Mouse (Mus musculus): Measurements from ENCODE around the gene Marco. TPM values are rescaled to one million over a fixed set of nuclear protein-coding genes. Genes with fewer than 3 reads are reported as not detected.

Gene Marco
- polyA plus RNA-seq, 1 experiment from 2014 or later = 7.9 TPM

DNA sequence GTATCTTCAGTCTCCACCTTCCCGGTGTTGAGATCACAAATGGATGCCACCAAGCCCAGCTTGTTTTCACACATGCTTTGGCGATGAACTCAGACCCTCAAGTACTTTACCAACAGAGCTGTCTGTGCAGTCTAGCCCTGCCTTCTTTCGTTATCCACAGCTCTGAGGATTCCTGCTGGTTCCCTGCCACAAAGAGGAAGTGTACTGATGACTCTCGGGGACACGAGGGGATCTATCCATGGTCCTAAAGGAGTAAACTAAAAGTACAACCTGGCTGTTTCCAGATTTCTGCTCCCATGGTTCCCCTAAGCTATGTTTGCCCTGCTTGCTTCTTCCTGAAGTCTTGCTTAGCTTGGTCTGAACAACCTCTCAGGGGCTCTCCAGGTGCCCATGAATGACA, 23.9 kb downstream of the Marco start:
- no peak for TF ChIP-seq CTCF (IDR thresholded peaks at IDR 0.05)
- TF ChIP-seq EP300 (IDR thresholded peaks at IDR 0.05) = no peak
- Histone ChIP-seq H3K4me3 (ENCODE audit: low read depth, low read length) (no peak overlapping the region), H3K9me3 (ENCODE audit: low read length) (no peaks in the 10 kb centered on the region), H3K36me3 (ENCODE audit: insufficient read depth, low read length) (no peaks in the 10 kb centered on the region), H3K4me1 (ENCODE audit: insufficient read depth, low read depth, low read length) (no peaks in the 10 kb centered on the region), H3K9ac (replicated peaks; ENCODE audit: low read depth) (no peak overlapping the region), H3K27ac (ENCODE audit: low read length) (no peak overlapping the region), H3K27me3 (replicated peaks; ENCODE audit: insufficient read depth, low read length) (no peaks in the 10 kb centered on the region), H3K4me2 (replicated peaks; ENCODE audit: low read depth, low read length) (no peak overlapping the region)
- ATAC-seq (no peak), DNase-seq (ENCODE audit: low spot score) (peak; percentile 5)
- 5% methylated on average over 5 of the region's 5 CpGs for WGBS

DNA sequence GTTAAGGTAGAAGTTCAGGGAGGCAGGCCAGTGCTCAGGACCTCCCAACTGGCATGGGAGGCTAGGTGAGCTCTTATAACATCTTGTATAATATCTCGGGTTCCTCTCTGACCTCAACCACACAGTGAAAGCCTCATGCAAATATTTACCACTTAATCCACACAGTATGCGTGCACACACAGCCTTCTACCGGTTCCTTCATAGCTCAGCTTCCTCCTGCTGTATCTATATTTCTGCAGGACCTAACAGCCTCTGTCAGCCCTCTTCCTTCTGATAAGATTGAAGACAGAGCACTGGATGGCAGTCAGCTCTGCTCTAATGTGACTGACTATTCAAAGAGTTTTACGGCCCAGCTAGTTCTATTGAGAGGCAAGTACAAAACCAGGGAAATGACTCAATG, 30.0 kb downstream of the Marco start:
- no peak for TF ChIP-seq CTCF (IDR thresholded peaks at IDR 0.05)
- no peak for TF ChIP-seq EP300 (IDR thresholded peaks at IDR 0.05)
- no peak overlapping the region for H3K4me3 ChIP-seq (ENCODE audit: low read depth, low read length)
- no peaks in the 10 kb centered on the region for H3K27me3 ChIP-seq (replicated peaks; ENCODE audit: insufficient read depth, low read length)
- H3K4me1 ChIP-seq (ENCODE audit: insufficient read depth, low read depth, low read length) = no peaks in the 10 kb centered on the region
- DNase-seq (ENCODE audit: low spot score) = no peak
- H3K9ac ChIP-seq (replicated peaks; ENCODE audit: low read depth) = no peak overlapping the region
- 42% methylated on average over 4 of the region's 4 CpGs for WGBS
- no peak overlapping the region for H3K4me2 ChIP-seq (replicated peaks; ENCODE audit: low read depth, low read length)
- no peaks in the 10 kb centered on the region for H3K9me3 ChIP-seq (ENCODE audit: low read length)
- no peak for ATAC-seq
- no peak overlapping the region for H3K27ac ChIP-seq (ENCODE audit: low read length)
- no peaks in the 10 kb centered on the region for H3K36me3 ChIP-seq (ENCODE audit: insufficient read depth, low read length)

- Histone ChIP-seq H3K27ac (ENCODE audit: low read length) (no peak overlapping the region), H3K9ac (replicated peaks; ENCODE audit: low read depth) (no peak overlapping the region), H3K4me2 (replicated peaks; ENCODE audit: low read depth, low read length) (no peak overlapping the region), H3K9me3 (ENCODE audit: low read length) (no peaks in the 10 kb centered on the region), H3K4me3 (ENCODE audit: low read depth, low read length) (no peak overlapping the region), H3K36me3 (ENCODE audit: insufficient read depth, low read length) (no peaks in the 10 kb centered on the region), H3K4me1 (ENCODE audit: insufficient read depth, low read depth, low read length) (no peaks in the 10 kb centered on the region), H3K27me3 (replicated peaks; ENCODE audit: insufficient read depth, low read length) (no peaks in the 10 kb centered on the region)
- 9% methylated on average over 13 of the region's 15 CpGs for WGBS
- TF ChIP-seq CTCF (IDR thresholded peaks at IDR 0.05) (peak; percentile 71), EP300 (IDR thresholded peaks at IDR 0.05) (no peak)
- ATAC-seq = no peak
- DNase-seq (ENCODE audit: low spot score) = peak; percentile 24
Measured at GRCm38 (mm10) chr1:120468891-120469290, 35.9 kb downstream of the Marco start.

GRCm38 (mm10) chr1:120467323-120467722, 37.5 kb downstream of the Marco start:
- no peaks in the 10 kb centered on the region for H3K36me3 ChIP-seq (ENCODE audit: insufficient read depth, low read length)
- ATAC-seq = no peak
- WGBS = 88% methylated on average over 2 of the region's 2 CpGs

DNA sequence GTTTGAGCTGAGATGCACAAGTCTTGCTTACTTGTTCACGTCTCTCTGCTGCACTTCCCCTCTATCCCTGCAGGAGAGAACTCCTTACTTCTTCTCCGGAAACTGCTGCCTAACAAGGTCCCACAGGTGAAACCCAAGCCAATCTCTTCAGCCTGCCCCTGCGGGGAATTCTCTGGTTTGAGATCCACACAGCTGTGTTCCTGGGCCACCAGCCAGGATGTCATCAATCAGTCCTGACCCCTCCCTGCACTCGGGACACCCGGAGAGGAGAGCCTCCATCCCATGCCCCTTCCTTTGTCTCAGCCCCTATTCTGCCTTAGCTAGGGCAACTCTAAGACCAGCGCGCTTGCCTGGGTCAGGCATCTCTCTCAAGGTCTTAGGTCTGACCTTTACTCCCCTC, 38.1 kb downstream of the Marco start:
- WGBS = 13% methylated on average over 7 of the region's 7 CpGs

More at GRCm38 (mm10) chr1:120467323-120467722, 37.5 kb downstream of the Marco start:
- Histone ChIP-seq H3K4me2 (replicated peaks; ENCODE audit: low read depth, low read length) (no peak overlapping the region), H3K9ac (replicated peaks; ENCODE audit: low read depth) (no peak overlapping the region), H3K27me3 (replicated peaks; ENCODE audit: insufficient read depth, low read length) (no peaks in the 10 kb centered on the region), H3K27ac (ENCODE audit: low read length) (no peak overlapping the region), H3K9me3 (ENCODE audit: low read length) (no peaks in the 10 kb centered on the region), H3K4me3 (ENCODE audit: low read depth, low read length) (no peak overlapping the region), H3K4me1 (ENCODE audit: insufficient read depth, low read depth, low read length) (no peaks in the 10 kb centered on the region)
- TF ChIP-seq CTCF (IDR thresholded peaks at IDR 0.05) (no peak), EP300 (IDR thresholded peaks at IDR 0.05) (no peak)
- peak; percentile 8 for DNase-seq (ENCODE audit: low spot score)

GRCm38 (mm10) chr1:120459032-120459431, 45.8 kb downstream of the Marco start:
- TF ChIP-seq EP300 (IDR thresholded peaks at IDR 0.05) = no peak
- no peak for TF ChIP-seq CTCF (IDR thresholded peaks at IDR 0.05)
- whole genome bisulfite sequencing = 66% methylated on average over 6 of the region's 6 CpGs
- Histone ChIP-seq H3K9me3 (ENCODE audit: low read length) (no peaks in the 10 kb centered on the region), H3K9ac (replicated peaks; ENCODE audit: low read depth) (no peak overlapping the region), H3K4me3 (ENCODE audit: low read depth, low read length) (no peak overlapping the region), H3K4me1 (ENCODE audit: insufficient read depth, low read depth, low read length) (no peaks in the 10 kb centered on the region), H3K27ac (ENCODE audit: low read length) (no peak overlapping the region), H3K27me3 (replicated peaks; ENCODE audit: insufficient read depth, low read length) (no peaks in the 10 kb centered on the region), H3K4me2 (replicated peaks; ENCODE audit: low read depth, low read length) (no peak overlapping the region), H3K36me3 (ENCODE audit: insufficient read depth, low read length) (no peaks in the 10 kb centered on the region)
- no peak for ATAC-seq
- no peak for DNase-seq (ENCODE audit: low spot score)

More for the DNA sequence above, 38.1 kb downstream of the Marco start:
- Histone ChIP-seq H3K4me3 (ENCODE audit: low read depth, low read length) (no peak overlapping the region), H3K27ac (ENCODE audit: low read length) (no peak overlapping the region), H3K36me3 (ENCODE audit: insufficient read depth, low read length) (no peaks in the 10 kb centered on the region), H3K9me3 (ENCODE audit: low read length) (no peaks in the 10 kb centered on the region), H3K4me2 (replicated peaks; ENCODE audit: low read depth, low read length) (no peak overlapping the region), H3K4me1 (ENCODE audit: insufficient read depth, low read depth, low read length) (no peaks in the 10 kb centered on the region), H3K27me3 (replicated peaks; ENCODE audit: insufficient read depth, low read length) (no peaks in the 10 kb centered on the region), H3K9ac (replicated peaks; ENCODE audit: low read depth) (no peak overlapping the region)
- TF ChIP-seq CTCF (IDR thresholded peaks at IDR 0.05) (no peak), EP300 (IDR thresholded peaks at IDR 0.05) (no peak)
- no peak for ATAC-seq
- no peak for DNase-seq (ENCODE audit: low spot score)

DNA sequence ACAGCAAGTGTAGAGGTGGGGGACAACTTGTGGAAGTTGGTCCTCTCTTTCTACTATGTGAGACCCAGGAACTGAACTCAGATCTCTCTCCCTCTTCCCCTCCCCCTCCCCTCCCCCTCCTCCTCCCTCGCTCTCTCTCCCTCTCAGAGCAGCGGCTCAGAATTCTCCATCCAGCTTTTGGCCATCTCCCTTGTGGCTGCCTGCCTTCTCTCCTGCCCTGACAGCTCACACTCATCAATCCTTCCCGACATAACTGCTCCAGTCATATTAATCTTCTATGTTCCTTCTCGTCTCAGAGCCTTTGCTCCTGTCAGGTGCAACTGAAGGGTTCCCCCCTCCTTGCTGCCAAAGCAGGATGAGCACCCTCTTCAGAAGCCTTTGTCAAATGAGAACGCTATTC, 46.3 kb downstream of the Marco start:
- 33% methylated on average over 4 of the region's 5 CpGs for WGBS
- no peak overlapping the region for H3K27ac ChIP-seq (ENCODE audit: low read length)
- H3K27me3 ChIP-seq (replicated peaks; ENCODE audit: insufficient read depth, low read length) = no peaks in the 10 kb centered on the region
- no peaks in the 10 kb centered on the region for H3K4me1 ChIP-seq (ENCODE audit: insufficient read depth, low read depth, low read length)
- H3K4me3 ChIP-seq (ENCODE audit: low read depth, low read length) = no peak overlapping the region
- DNase-seq (ENCODE audit: low spot score) (no peak), ATAC-seq (no peak)
- no peak overlapping the region for H3K4me2 ChIP-seq (replicated peaks; ENCODE audit: low read depth, low read length)
- TF ChIP-seq EP300 (IDR thresholded peaks at IDR 0.05) (no peak), CTCF (IDR thresholded peaks at IDR 0.05) (no peak)
- H3K9ac ChIP-seq (replicated peaks; ENCODE audit: low read depth) = no peak overlapping the region
- no peaks in the 10 kb centered on the region for H3K9me3 ChIP-seq (ENCODE audit: low read length)
- no peaks in the 10 kb centered on the region for H3K36me3 ChIP-seq (ENCODE audit: insufficient read depth, low read length)

All from lung, postnatal 0 days (tissue).